Mouse (Mus musculus): ENCODE results near the gene Spocd1.
"Not testable (repeated sequence)": the region's sequence is repeated elsewhere in the genome, so short reads cannot be mapped to it uniquely, and the experiment has no call there.

Gene Spocd1

GRCm38 (mm10) chr4:129928949-129929348, at the start of gene Spocd1:
Gene Spocd1, plus strand, starts transcription at chr4:129929249.
- no peak for DNase-seq (ENCODE audit: low spot score in 2 of 2)

- DNase-seq (ENCODE audit: low spot score in 2 of 2) = no peak
Observed at GRCm38 (mm10) chr4:129880615-129881014, 48.4 kb upstream of the Spocd1 start.

- DNase-seq (ENCODE audit: low spot score in 2 of 2) = no peak
Observed at GRCm38 (mm10) chr4:129881661-129882060, 47.4 kb upstream of the Spocd1 start.

GRCm38 (mm10) chr4:129882555-129883293, 46.3 kb upstream of the Spocd1 start:
- DNase-seq (ENCODE audit: low spot score in 2 of 2) = peak in 1 of 2 experiments; percentile 24

- no peak for DNase-seq (ENCODE audit: low spot score in 2 of 2)
Observed at GRCm38 (mm10) chr4:129884041-129884930, 44.8 kb upstream of the Spocd1 start.

GRCm38 (mm10) chr4:129889661-129890060, 39.4 kb upstream of the Spocd1 start:
- no peak for DNase-seq (ENCODE audit: low spot score in 2 of 2)

- no peak for DNase-seq (ENCODE audit: low spot score in 2 of 2)
Observed at GRCm38 (mm10) chr4:129890094-129890493, 39.0 kb upstream of the Spocd1 start.

GRCm38 (mm10) chr4:129894861-129895260, 34.2 kb upstream of the Spocd1 start:
- no peak for DNase-seq (ENCODE audit: low spot score in 2 of 2)

GRCm38 (mm10) chr4:129898815-129899214, 30.2 kb upstream of the Spocd1 start:
- not testable (repeated sequence) for DNase-seq (ENCODE audit: low spot score in 2 of 2)

GRCm38 (mm10) chr4:129902394-129902793, 26.7 kb upstream of the Spocd1 start:
- no peak for DNase-seq (ENCODE audit: low spot score in 2 of 2)

GRCm38 (mm10) chr4:129903577-129903976, 25.5 kb upstream of the Spocd1 start:
- no peak for DNase-seq (ENCODE audit: low spot score in 2 of 2)

GRCm38 (mm10) chr4:129905032-129905431, 24.0 kb upstream of the Spocd1 start:
- DNase-seq (ENCODE audit: low spot score in 2 of 2) = no peak

- no peak for DNase-seq (ENCODE audit: low spot score in 2 of 2)
Observed at GRCm38 (mm10) chr4:129906016-129906415, 23.0 kb upstream of the Spocd1 start.

GRCm38 (mm10) chr4:129908836-129909235, 20.2 kb upstream of the Spocd1 start:
- DNase-seq (ENCODE audit: low spot score in 2 of 2) = no peak

GRCm38 (mm10) chr4:129909261-129909731, 19.8 kb upstream of the Spocd1 start:
- DNase-seq (ENCODE audit: low spot score in 2 of 2) = no peak

GRCm38 (mm10) chr4:129912998-129913397, 16.1 kb upstream of the Spocd1 start:
- no peak for DNase-seq (ENCODE audit: low spot score in 2 of 2)

- no peak for DNase-seq (ENCODE audit: low spot score in 2 of 2)
Observed at GRCm38 (mm10) chr4:129913761-129914644, 15.0 kb upstream of the Spocd1 start.

- DNase-seq (ENCODE audit: low spot score in 2 of 2) = no peak
Observed at GRCm38 (mm10) chr4:129914686-129915085, 14.4 kb upstream of the Spocd1 start.

GRCm38 (mm10) chr4:129915349-129915988, 13.6 kb upstream of the Spocd1 start:
- DNase-seq (ENCODE audit: low spot score in 2 of 2) = no peak

- DNase-seq (ENCODE audit: low spot score in 2 of 2) = no peak
Observed at GRCm38 (mm10) chr4:129916159-129916558, 12.9 kb upstream of the Spocd1 start.

- DNase-seq (ENCODE audit: low spot score in 2 of 2) = no peak
Observed at GRCm38 (mm10) chr4:129917016-129917603, 11.9 kb upstream of the Spocd1 start.

Data from frontal cortex, postnatal 25 days (tissue).